Mouse (Mus musculus) brain, adult 10 weeks (tissue): ENCODE data around the gene Snx5. TPM values are rescaled to one million over a fixed set of nuclear protein-coding genes. Genes with fewer than 3 reads are reported as not detected.

Experiments
- polyA plus RNA-seq: library from polyadenylated mRNA; stranded (reverse); fragments of 350-450 nt; fragmentation: Illumina TruSeq; extraction: RNeasy Lipid Tissue Mini Kit (QIAGEN cat#74804); gene quantifications from one replicate; pipeline ENCODE4 v1.2.3, GENCODE M21; 2015; ENCODE audit warnings: low read depth, low replicate concordance

The Snx5 gene
- polyA plus RNA-seq: 122 TPM

GRCm38 (mm10) chr2:144270507-144271420 lies at the start of gene Snx5, which contains the start of gene Mgme1:
Gene Snx5 (minus strand): TSS chr2:144270906.
Gene Mgme1 (plus strand): TSS chr2:144270663.

Other genes starting within 250 kb of the Snx5 start
- gene Banf2, start 237.8 kb downstream of the Snx5 start, polyA plus RNA-seq: not detected
- gene Mgme1, start 243 bp downstream of the Snx5 start, polyA plus RNA-seq: 5.8 TPM
- 7.2 TPM for gene Ovol2, start 61.2 kb upstream of the Snx5 start, polyA plus RNA-seq
- gene Kat14, start 98.1 kb upstream of the Snx5 start, polyA plus RNA-seq: 20.2 TPM
- 3.3 TPM for gene Pet117, start 98.1 kb upstream of the Snx5 start, polyA plus RNA-seq